ENCODE assay signal across 9 mouse cellular contexts in the genomic region with DNA sequence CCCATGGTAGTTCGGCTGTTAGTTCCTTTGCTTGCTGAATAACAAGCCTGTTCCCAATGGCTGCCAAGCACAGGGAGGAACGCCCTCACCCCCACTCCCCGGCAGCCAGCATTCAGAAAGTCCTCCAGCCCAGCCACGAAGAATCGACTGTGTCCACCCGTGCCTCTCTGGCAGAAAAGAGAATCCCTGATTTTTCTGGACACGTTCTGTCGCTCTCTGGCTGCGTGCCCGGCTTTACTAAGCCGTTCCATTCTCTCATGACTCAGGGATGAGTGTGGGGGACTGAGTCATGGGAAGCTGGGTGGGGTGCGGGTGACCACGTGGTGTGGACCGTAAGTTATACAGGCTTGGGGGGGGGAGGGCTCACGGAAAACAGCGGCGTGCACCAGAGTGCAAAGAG.
DNase-seq lines count a peak whose midpoint lies in the region; ATAC-seq and TF ChIP-seq lines count a peak whose summit lies in the region.
"Had no signal": no experiment of that assay in that cellular context is flagged by ENCODE, and none has a peak within 500 bp of the region (broad histone marks: within the 10 kb centered on the region; RNA-seq: fewer than 3 reads in every experiment).

No protein-coding gene starts in this region.

- no peaks in the 10 kb centered on the region for H3K27me3 ChIP-seq in limb, embryonic 14.5 days (ENCODE audit: control insufficient read depth, insufficient read depth, low read length)
- H3K27me3 ChIP-seq in limb, embryonic 10.5 days (ENCODE audit: low read depth, poor library complexity, severe bottlenecking): no peaks in the 10 kb centered on the region

- H3K9ac ChIP-seq in limb, embryonic 14.5 days (ENCODE audit: low read depth, low read length, severe bottlenecking): no peak overlapping the region
- H3K9ac ChIP-seq: limb, embryonic 13.5 days had no signal

- H3K4me2 ChIP-seq in limb, embryonic 14.5 days (replicated peaks; ENCODE audit: low read depth, low read length, severe bottlenecking): no peak overlapping the region
- H3K4me2 ChIP-seq: limb, embryonic 13.5 days had no signal

- TF ChIP-seq POLR2A in limb, embryonic 14.5 days (IDR thresholded peaks at IDR 0.05; ENCODE audit: borderline replicate concordance, extremely low read depth, insufficient read depth, insufficient read length): no peak

- H3K4me3 ChIP-seq in limb, embryonic 14.5 days (replicated peaks; ENCODE audit: low read length): no peak overlapping the region
- no peak overlapping the region for H3K4me3 ChIP-seq in limb, embryonic 10.5 days
- H3K4me3 ChIP-seq: limb, embryonic 13.5 days had no signal

- no peaks in the 10 kb centered on the region for H3K4me1 ChIP-seq in limb, embryonic 14.5 days (ENCODE audit: control insufficient read depth, insufficient read depth, low read length)
- H3K4me1 ChIP-seq in limb, embryonic 10.5 days: 0 out of 2 replicates have a peak, but pooled peaks cover 5% of the 10 kb centered on the region
- H3K4me1 ChIP-seq: limb, embryonic 13.5 days had no signal

- peak; percentile 76 for ATAC-seq in limb, embryonic 14.5 days (ENCODE audit: low FRiP score, low read depth)

- H3K27ac ChIP-seq in limb, embryonic 14.5 days (replicated peaks; ENCODE audit: low read depth, low read length): no peak overlapping the region
- H3K27ac ChIP-seq in limb, embryonic 10.5 days: no peak overlapping the region
- H3K27ac ChIP-seq: limb, embryonic 13.5 days had no signal

- peak; percentile 80 for DNase-seq in limb, embryonic 14.5 days (ENCODE audit: low spot score)
- DNase-seq in limb, embryonic 10.5 days (ENCODE audit: low spot score): no peak
- DNase-seq in cerebellum, adult 18-20 months: peak; percentile 21 to 27
- DNase-seq in gastrocnemius, postnatal 4 days (ENCODE audit: low spot score in 2 of 2): peak; percentile 83 to 91
- peak; percentile 60 to 69 for DNase-seq in layer of hippocampus, postnatal 14 days (ENCODE audit: low spot score in 2 of 2)
- DNase-seq in ovary, postnatal 10 days (ENCODE audit: low spot score): peak; percentile 48
- DNase-seq in thymus, adult 18-20 months: no peak
- DNase-seq in embryo, embryonic 11 days: no peak

- H3K9me3 ChIP-seq in limb, embryonic 14.5 days (ENCODE audit: control insufficient read depth, low read length): no peaks in the 10 kb centered on the region
- no peaks in the 10 kb centered on the region for H3K9me3 ChIP-seq in limb, embryonic 10.5 days (replicated peaks)
- H3K9me3 ChIP-seq: limb, embryonic 13.5 days had no signal

- no peaks in the 10 kb centered on the region for H3K36me3 ChIP-seq in limb, embryonic 14.5 days (ENCODE audit: control insufficient read depth, insufficient read depth, low read length)
- H3K36me3 ChIP-seq in limb, embryonic 10.5 days: no peaks in the 10 kb centered on the region
- H3K36me3 ChIP-seq: limb, embryonic 13.5 days had no signal

- 77% methylated on average over 17 of the region's 17 CpGs for WGBS in limb, embryonic 14.5 days
- WGBS in limb, embryonic 10.5 days: 91% methylated on average over 17 of the region's 17 CpGs

Comparison
In these comparisons a context has a peak if more than half of its experiments do, and no peak if none do; other contexts are left out.
1. DNase-seq: peak in limb, embryonic 14.5 days (single experiment), cerebellum, adult 18-20 months (2 of 2), gastrocnemius, postnatal 4 days (2 of 2), layer of hippocampus, postnatal 14 days (2 of 2) and ovary, postnatal 10 days (single experiment); none in limb, embryonic 10.5 days (single experiment), thymus, adult 18-20 months (0 of 2) and embryo, embryonic 11 days (single experiment).